Mouse (Mus musculus): ENCODE measurements at regions not wholly inside any gene's neighbourhood (a gene's known extent, or its start where the extent isn't known, plus 50 kb on each side); places are given as distances from the start of the nearest gene placed in this dataset.

DNA sequence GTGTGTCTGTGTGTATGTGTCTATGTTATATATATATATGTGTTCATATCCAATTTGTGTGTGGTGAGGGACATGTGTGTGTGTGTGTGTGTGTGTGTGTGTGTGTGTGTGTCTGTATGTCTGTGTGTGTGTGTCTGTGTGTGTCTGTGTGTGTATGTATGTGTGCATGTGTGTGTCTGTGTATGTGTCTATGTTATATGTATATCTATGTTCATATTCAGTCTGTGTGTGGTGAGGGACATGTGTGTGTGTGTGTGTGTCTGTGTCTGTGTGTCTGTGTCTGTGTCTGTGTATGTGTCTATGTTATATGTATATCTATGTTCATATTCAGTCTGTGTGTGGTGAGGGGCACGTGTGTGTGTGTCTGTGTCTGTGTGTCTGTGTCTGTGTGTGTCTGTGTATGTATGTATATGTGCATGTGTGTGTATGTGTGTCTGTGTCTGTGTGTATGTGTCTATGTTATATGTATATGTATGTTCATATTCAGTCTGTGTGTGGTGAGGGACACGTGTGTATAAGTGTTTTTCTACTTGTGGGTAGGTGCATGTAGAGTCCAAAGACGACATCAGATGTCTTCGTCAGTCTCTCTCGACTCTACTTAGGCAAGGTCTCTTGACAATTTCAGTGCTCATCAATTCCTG is 370.5 kb upstream of the Slc7a11 start:
- H3K4me3 ChIP-seq (replicated peaks; ENCODE audit: low read depth, low read length): no peak overlapping the region

DNA sequence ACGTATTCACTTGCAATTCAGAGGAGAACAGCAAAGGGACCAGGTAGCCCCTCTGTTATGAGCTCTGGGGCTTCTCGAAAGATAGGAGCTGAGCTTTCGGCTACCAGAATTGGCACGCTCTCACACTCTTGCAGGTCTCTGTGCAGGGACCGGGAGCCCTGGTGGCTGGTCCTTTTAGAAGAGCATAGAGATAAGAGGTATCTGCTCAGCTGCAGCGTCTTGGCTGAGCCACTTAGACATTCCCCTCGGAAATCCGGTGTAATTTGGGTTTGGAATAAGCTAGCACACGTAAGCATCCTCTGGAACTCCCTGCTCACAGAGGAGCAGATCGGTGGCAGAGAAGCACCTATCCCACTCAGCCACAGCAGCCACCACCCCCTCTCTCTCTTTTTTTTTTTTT is 372.3 kb upstream of the Slc7a11 start:
- Histone ChIP-seq H3K9ac (ENCODE audit: low read depth, low read length) (no peak overlapping the region), H3K4me2 (ENCODE audit: low read length) (no peak overlapping the region), H3K9me3 (replicated peaks; ENCODE audit: low read length) (no peaks in the 10 kb centered on the region), H3K27me3 (ENCODE audit: insufficient read depth, low read length) (no peaks in the 10 kb centered on the region), H3K4me3 (replicated peaks; ENCODE audit: low read depth, low read length) (no peak overlapping the region), H3K36me3 (ENCODE audit: insufficient read depth, low read length) (no peaks in the 10 kb centered on the region), H3K4me1 (replicated peaks; ENCODE audit: insufficient read depth, low read length) (no peaks in the 10 kb centered on the region), H3K27ac (no peak overlapping the region)
- WGBS: 77% methylated on average over 10 of the region's 10 CpGs
- no peak for TF ChIP-seq CTCF (IDR thresholded peaks at IDR 0.05; ENCODE audit: low read depth)
- ATAC-seq (replicated peaks; ENCODE audit: low FRiP score, low read depth) (no peak), DNase-seq (ENCODE audit: low spot score) (no peak)

More for the DNA sequence above, 370.5 kb upstream of the Slc7a11 start:
- TF ChIP-seq CTCF (IDR thresholded peaks at IDR 0.05; ENCODE audit: low read depth): no peak
- H3K9ac ChIP-seq (ENCODE audit: low read depth, low read length): no peak overlapping the region
- no peaks in the 10 kb centered on the region for H3K9me3 ChIP-seq (replicated peaks; ENCODE audit: low read length)
- 86% methylated on average over 5 of the region's 5 CpGs for WGBS
- H3K4me2 ChIP-seq (ENCODE audit: low read length): no peak overlapping the region
- ATAC-seq (replicated peaks; ENCODE audit: low FRiP score, low read depth) (0 out of 2 replicates have a peak, but pooled peaks have one; percentile 29), DNase-seq (ENCODE audit: low spot score) (no peak)
- H3K27me3 ChIP-seq (ENCODE audit: insufficient read depth, low read length): no peaks in the 10 kb centered on the region
- no peaks in the 10 kb centered on the region for H3K36me3 ChIP-seq (ENCODE audit: insufficient read depth, low read length)
- H3K4me1 ChIP-seq (replicated peaks; ENCODE audit: insufficient read depth, low read length): no peaks in the 10 kb centered on the region
- H3K27ac ChIP-seq: no peak overlapping the region

DNA sequence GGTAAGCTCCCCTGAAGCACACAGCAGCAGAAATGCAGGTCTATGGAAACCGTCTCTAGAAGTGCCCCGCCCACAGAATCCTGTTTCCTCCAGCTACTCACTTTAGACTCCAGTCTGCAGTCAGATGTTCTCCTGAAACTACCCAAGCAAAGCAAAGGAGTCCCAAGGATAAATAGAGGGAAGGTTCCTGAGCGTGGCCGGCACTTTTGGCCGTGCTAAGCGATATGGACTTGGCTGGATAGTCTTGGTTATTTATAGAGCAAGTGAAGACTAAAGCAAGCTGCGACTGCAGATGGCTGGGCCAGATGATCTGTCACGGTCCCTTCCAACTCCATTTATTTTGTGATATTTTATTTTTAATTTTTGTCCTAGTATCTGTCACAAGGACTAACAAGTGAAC is 373.1 kb upstream of the Slc7a11 start:
- H3K27ac ChIP-seq: no peak overlapping the region
- H3K4me2 ChIP-seq (ENCODE audit: low read length): 0 out of 2 replicates have a peak overlapping the region, but pooled peaks have one; percentile 2
- WGBS: 41% methylated on average over 8 of the region's 8 CpGs
- no peaks in the 10 kb centered on the region for H3K4me1 ChIP-seq (replicated peaks; ENCODE audit: insufficient read depth, low read length)
- H3K4me3 ChIP-seq (replicated peaks; ENCODE audit: low read depth, low read length): no peak overlapping the region
- no peaks in the 10 kb centered on the region for H3K27me3 ChIP-seq (ENCODE audit: insufficient read depth, low read length)
- no peaks in the 10 kb centered on the region for H3K9me3 ChIP-seq (replicated peaks; ENCODE audit: low read length)
- ATAC-seq (replicated peaks; ENCODE audit: low FRiP score, low read depth) (no peak), DNase-seq (ENCODE audit: low spot score) (peak; percentile 18)
- no peaks in the 10 kb centered on the region for H3K36me3 ChIP-seq (ENCODE audit: insufficient read depth, low read length)
- TF ChIP-seq CTCF (IDR thresholded peaks at IDR 0.05; ENCODE audit: low read depth): no peak
- no peak overlapping the region for H3K9ac ChIP-seq (ENCODE audit: low read depth, low read length)

DNA sequence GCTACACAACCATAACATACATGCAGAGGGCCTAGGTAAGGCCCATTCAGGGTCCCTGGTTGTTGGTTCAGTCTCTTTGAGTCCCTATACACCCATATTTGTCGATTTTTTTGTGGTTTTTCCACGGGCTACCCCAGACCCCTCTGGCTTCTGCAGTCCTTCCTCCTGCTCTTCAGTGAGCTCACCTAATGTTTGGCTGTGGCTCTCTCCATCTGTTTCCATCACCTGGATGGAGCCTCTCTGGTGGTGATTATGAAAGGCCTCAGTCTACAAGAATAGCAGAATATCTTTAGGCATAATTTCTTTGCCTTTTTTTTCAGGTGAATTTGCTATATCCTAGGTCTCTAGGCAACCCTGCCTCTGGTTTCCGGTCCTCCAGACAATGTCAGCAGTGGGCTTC is 373.9 kb upstream of the Slc7a11 start:
- Histone ChIP-seq H3K4me2 (ENCODE audit: low read length) (no peak overlapping the region), H3K9me3 (replicated peaks; ENCODE audit: low read length) (no peaks in the 10 kb centered on the region), H3K36me3 (ENCODE audit: insufficient read depth, low read length) (no peaks in the 10 kb centered on the region), H3K4me3 (replicated peaks; ENCODE audit: low read depth, low read length) (no peak overlapping the region), H3K27me3 (ENCODE audit: insufficient read depth, low read length) (no peaks in the 10 kb centered on the region), H3K4me1 (replicated peaks; ENCODE audit: insufficient read depth, low read length) (no peaks in the 10 kb centered on the region), H3K27ac (no peak overlapping the region), H3K9ac (ENCODE audit: low read depth, low read length) (no peak overlapping the region)
- no peak for TF ChIP-seq CTCF (IDR thresholded peaks at IDR 0.05; ENCODE audit: low read depth)
- no peak for ATAC-seq (replicated peaks; ENCODE audit: low FRiP score, low read depth)
- WGBS: 86% methylated on average over 3 of the region's 3 CpGs
- DNase-seq (ENCODE audit: low spot score): no peak

DNA sequence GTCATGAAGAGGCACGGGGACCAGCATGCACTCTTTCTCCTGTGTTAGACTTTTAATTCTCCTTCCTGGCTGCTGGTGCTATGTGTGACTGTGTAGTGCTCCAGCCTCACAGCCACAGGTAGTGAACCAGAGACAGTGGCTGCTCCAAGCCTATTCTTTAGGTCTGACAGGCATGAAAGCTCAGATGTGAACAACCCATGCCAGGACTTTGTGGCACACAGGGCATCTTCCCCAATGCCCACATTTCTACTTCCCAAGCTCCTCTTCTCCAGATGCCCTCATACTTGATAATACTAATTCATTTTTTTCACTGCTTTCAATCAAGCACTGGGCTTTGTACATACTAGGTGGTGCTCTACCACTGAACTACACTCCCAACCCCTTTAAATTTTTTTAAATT is 377.4 kb upstream of the Slc7a11 start:
- Histone ChIP-seq H3K4me3 (replicated peaks; ENCODE audit: low read depth, low read length) (no peak overlapping the region), H3K4me1 (replicated peaks; ENCODE audit: insufficient read depth, low read length) (no peaks in the 10 kb centered on the region), H3K27ac (no peak overlapping the region), H3K9ac (ENCODE audit: low read depth, low read length) (no peak overlapping the region), H3K4me2 (ENCODE audit: low read length) (no peak overlapping the region), H3K27me3 (ENCODE audit: insufficient read depth, low read length) (no peaks in the 10 kb centered on the region), H3K9me3 (replicated peaks; ENCODE audit: low read length) (no peaks in the 10 kb centered on the region), H3K36me3 (ENCODE audit: insufficient read depth, low read length) (no peaks in the 10 kb centered on the region)
- TF ChIP-seq CTCF (IDR thresholded peaks at IDR 0.05; ENCODE audit: low read depth): no peak
- DNase-seq (ENCODE audit: low spot score): no peak
- no peak for ATAC-seq (replicated peaks; ENCODE audit: low FRiP score, low read depth)
- 56% methylated on average over 1 of the region's 1 CpGs for WGBS

DNA sequence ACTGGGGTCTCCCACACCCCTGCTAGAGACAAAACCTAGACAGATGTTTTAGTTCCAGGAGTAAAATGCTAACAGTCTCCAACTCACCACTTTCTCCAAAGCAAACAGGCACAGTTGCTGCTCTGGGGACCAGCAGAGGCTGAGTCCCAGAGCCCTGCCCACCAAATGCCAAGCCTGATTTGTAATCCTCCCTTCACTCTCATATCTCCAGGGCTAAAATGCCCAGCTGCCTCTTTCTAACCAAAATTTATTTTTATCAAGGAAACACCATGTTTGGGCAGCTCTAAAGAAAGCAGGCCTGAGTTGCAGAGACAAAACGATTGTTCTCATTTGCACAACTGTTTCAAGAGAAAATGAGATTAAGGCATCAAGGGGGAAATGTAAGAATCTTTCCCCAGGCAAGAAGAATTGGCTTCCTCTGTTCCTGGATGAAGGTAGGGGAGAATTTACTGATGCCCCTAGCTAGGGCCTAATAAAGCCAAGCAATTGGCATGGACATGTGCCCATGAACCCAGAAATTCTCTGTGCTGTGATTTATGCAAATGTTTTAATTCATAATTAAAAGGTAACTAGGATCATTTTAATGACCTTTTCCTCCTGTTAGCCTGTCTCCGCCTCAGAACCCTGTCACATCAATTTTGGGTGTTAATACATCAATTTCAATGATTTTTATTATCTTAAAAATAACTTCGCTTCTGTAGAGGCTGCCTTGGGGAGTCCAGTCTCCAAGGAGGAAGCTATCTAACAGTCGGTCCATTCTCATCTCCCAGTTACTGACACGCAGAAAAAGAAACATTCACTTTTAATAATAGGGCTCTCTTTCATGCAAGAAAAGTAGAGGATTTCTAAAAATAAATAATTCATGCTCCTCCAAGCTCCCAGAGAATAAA is 382.4 kb upstream of the Slc7a11 start:
- WGBS: 75% methylated on average over 5 of the region's 5 CpGs
- Histone ChIP-seq H3K4me1 (replicated peaks; ENCODE audit: insufficient read depth, low read length) (no peaks in the 10 kb centered on the region), H3K9me3 (replicated peaks; ENCODE audit: low read length) (no peaks in the 10 kb centered on the region), H3K27ac (no peak overlapping the region), H3K4me3 (replicated peaks; ENCODE audit: low read depth, low read length) (no peak overlapping the region), H3K27me3 (ENCODE audit: insufficient read depth, low read length) (no peaks in the 10 kb centered on the region), H3K9ac (ENCODE audit: low read depth, low read length) (no peak overlapping the region), H3K36me3 (ENCODE audit: insufficient read depth, low read length) (no peaks in the 10 kb centered on the region), H3K4me2 (ENCODE audit: low read length) (no peak overlapping the region)
- ATAC-seq (replicated peaks; ENCODE audit: low FRiP score, low read depth) (no peak), DNase-seq (ENCODE audit: low spot score) (no peak)
- no peak for TF ChIP-seq CTCF (IDR thresholded peaks at IDR 0.05; ENCODE audit: low read depth)
